Mouse (Mus musculus) myocyte (in vitro differentiated cells): Measurements from ENCODE around the gene Utp3.

Source experiments
- MAX ChIP-seq: IDR thresholded peaks from one replicate; pipeline ENCODE4 v1.6.1; 2011; ENCODE audit warnings: low read depth, mild to moderate bottlenecking, control low read depth
- POLR2A ChIP-seq: IDR thresholded peaks from one replicate; pipeline ENCODE4 v1.6.1; 2011; ENCODE audit warnings: low read depth, mild to moderate bottlenecking, control low read depth, moderate library complexity; ENCODE audit not compliant: insufficient read length
- POLR2AphosphoS2 ChIP-seq: IDR thresholded peaks from one replicate; pipeline ENCODE4 v1.6.1; 2011; ENCODE audit warnings: low read depth, control low read depth; ENCODE audit not compliant: insufficient read length
- USF1 ChIP-seq: IDR thresholded peaks from one replicate; pipeline ENCODE4 v1.6.1; 2011; ENCODE audit warnings: low read depth, mild to moderate bottlenecking, control low read depth, moderate library complexity

DNA sequence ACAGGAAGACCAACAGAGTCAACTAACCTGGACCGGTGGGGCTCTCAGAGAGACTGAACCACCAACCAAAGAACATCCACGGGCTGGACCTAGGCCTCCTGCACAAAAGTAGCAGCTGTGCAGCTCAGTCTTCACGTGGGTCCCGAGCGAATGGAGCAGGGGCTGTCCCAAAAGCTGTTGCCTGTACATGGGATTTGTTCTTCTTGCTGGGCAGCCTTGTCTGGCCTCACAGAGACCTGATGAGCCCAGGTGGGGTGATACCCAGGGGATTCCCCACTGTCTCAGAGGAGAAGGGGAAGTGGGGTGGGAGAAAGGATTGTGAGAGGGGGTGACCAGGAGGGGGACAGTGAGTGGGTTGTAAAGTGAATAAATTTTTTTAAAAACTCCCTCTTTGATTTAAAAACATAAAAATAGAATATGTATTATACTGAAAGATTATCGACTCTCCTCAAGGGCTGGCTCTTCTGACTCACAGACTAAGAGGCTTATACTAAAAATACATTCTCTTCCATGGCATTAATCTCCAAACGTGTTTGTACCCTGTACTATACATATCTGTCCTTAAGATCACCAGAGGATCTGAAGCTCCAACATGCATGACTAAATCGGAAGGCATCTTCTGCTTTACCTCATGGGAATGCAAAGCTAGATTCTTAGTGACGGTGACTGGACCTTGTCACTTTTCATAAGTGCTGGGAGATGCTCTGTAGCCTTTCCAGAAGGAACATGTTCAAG is 7.0 kb downstream of the Utp3 start:
- TF ChIP-seq POLR2AphosphoS2 (no peak), POLR2A (no peak), MAX (no peak), USF1 (no peak)
